Mouse (Mus musculus) adrenal gland, postnatal 4 days (tissue): ENCODE results near the gene Slc6a4. TPM values are rescaled to one million over a fixed set of nuclear protein-coding genes. Genes with fewer than 3 reads are reported as not detected.

Experiments
- DNase-seq, 2 experiments: peaks; one replicate each; pipeline ENCODE4 v3.0.0; 2021 to 2022; ENCODE audit warnings: low spot score in 2 of 2, mixed read lengths in 2 of 2
- long read RNA-seq, 2 experiments: library from polyadenylated mRNA; stranded (forward); transcript quantifications; one replicate each; pipeline ENCODE4 v2.0.0; 2021
- total RNA-seq, 2 experiments: library from RNA; stranded (reverse); gene quantifications; 2 replicates each; pipeline ENCODE4 v1.2.3; 2021

Slc6a4 gene
- total RNA-seq: 10 to 100 TPM; 20.2 to 22.8 TPM
- long read RNA-seq, experiment 1, transcript Slc6a4-201 (14 exons, 2,725 nt): major isoform, 7 of 10 reads
- long read RNA-seq, experiment 1, partial matches to known transcripts: 3 of 10 reads
- long read RNA-seq, experiment 1, other reads (novel, unspliced or antisense): 0 of 10 reads
- long read RNA-seq, experiment 2, transcript Slc6a4-201 (14 exons, 2,725 nt): major isoform, 19 of 34 reads
- long read RNA-seq, experiment 2, partial matches to known transcripts: 11 of 34 reads
- long read RNA-seq, experiment 2, other reads (novel, unspliced or antisense): 4 of 34 reads

DNA sequence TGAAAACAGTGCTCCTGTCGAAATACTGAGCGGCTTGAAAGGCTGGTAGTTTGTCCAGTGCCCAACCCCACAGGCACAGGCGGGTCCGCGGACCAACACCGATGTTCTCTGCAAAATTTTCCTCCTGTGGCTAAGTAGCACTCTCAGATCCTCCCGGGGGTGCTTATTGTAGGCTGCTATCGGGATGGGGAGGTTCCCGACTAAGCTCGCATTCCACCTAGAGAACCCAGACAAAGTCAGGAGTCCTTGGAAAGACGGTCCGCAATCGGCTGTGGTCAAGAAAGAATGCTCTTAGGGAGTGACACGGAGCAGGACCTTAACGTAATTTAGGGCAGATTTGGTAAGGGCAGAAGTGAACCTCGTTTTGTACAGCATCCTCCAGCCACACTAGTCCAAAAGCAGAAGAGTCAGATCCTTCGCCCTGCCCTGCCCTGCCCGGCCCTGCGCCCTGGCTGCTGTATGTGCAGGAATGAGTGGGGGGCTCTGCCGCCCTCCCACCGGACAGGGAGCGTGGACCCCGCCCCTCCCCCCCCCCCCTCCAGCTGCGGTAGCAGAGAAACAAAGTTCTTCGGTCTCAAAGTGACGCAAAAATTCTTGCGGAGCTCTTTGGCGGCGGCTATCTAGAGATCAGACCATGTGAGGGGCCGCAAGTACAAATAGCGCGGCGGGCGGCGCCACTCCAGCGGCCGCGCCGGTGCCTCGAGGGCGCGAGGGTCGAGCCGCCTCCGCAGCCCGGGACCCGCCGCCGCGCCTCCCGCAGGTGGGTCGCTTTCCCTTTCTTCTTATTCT is at the start of gene Slc6a4:
TSS of gene Slc6a4 (plus strand) at position 688 of the 789 bp plus-strand sequence.
- no peak for DNase-seq

DNA sequence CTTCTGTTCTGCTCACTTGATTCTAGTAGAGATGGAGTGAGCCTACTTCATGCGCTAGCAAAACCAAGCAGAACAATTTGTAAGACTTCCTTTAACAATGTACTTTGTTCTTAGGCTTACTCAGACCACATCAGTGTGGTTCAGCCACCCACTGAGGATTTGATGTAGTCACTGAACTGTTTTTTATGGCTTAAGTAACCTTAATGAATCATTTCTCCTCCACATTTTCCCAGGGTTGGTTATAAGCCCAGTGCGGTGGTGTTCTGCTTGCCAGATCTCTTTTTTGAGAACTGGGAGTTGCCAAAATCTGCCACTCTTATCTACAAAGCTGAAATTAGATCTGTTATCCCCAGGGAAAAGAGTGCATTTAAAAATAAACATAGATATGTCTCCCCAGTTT is 44.9 kb upstream of the Slc6a4 start:
- DNase-seq: no peak

DNA sequence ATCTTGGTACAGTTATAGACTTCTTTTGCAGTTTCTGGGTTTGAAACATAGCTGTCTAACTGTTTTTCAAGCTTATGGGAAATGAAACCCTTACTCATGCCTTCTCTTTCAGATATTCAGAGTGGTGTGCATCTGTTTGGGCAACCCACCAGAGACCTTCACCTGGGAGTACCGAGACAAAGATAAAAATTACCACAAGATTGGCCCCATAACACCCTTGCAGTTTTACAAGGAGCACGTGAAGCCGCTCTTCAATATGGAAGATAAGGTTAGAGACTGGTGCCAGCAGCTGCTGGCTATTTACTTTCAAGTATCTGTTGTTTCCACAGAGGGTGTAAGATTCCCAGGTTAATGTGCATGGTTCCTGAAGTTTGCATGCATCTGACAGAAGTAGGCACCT is 32.7 kb upstream of the Slc6a4 start:
- DNase-seq: no peak

DNA sequence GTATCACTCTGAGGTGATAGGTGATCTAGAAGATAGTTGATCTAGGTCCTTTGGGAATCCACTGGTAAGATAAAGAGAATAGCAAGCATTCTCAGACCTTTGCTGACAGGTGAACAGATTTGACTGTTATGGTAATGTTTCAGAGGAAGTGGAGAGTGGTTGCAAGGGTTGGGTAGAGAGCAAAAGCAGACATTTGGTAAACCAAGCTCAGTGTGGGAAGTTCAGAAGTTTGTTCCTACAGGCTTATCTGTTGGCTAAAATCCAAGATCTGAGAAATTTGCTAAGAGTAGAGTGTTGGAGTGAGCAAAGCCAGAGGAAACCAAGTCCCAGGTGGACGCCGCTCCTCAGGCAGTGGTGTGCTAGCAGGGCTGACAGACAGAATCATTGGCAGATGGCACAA is 28.1 kb upstream of the Slc6a4 start:
- DNase-seq: no peak

DNA sequence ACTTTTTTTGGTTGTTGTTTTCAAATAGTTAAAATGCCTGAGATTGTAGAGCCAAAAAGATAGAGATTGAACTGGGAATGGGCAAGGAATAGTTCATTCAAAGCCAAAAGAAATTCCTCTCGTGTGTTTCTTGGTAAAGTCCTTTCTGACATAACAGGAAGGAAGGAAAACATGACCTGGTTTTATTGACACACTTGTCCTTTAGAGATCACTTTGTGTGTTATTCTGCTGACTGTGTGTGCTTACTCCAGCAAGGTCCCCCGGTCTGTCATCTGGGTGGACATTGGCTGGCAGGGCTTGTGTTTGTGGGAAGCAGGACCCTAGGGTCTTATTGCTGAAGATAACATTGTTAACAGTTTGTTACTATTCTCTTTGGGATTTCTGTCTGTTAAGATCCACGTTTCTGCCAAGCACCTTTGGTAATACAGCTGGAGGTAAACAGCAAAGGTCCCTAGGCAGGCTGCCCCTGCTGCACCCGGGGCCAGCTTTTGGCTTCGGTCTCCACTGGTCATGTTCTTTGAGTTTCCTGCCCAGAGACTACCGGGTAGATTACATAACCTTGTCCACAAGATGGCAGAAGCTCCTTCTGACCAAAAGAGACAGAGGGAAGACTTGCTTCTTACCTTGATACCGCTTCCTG is 23.6 kb upstream of the Slc6a4 start:
- DNase-seq: no peak

DNA sequence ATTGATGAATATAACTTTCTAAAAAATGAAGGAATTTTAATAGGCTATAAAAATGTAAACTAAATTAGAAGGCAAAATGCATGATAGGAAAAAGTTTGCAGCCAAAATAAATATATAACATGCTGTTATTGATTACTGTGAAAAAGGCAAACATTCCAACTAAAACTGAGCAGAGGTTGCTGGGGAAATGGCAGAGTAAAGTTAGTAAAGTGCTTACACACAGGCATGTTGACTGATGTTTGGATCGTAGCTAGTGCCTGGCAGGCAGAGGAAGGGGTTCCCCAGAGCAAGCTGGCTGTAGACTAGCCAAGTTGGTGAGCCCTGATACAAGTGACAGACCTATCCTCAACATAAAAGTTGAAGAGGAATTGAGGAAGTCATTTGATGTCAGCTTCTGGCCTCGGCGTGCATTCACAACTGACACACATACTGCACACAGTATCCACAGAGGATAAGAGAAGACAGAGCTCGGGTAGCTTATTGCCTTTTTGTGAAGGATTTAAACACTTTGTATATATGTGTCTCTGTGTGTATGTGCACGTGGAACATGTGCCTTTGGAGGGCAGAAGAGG is 16.7 kb upstream of the Slc6a4 start:
- no peak for DNase-seq

DNA sequence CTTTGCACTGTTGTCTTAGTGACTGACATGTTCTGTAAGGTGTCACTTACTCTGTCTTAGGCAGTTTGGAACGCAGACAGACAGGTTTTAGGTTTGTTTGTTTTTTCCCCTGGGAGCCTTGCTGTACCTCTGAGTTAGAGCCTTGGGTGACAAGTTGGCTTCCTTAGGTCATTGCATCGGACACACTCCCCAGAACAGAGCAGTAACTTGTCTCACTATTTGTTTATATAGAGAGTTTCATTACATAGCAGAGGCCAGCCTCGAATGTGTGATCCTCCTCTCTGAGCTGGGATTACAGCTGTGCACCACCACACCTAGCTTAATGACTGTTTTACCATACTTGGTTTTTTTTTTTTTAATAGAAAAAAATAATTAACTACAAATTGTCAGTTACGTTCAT is 16.0 kb upstream of the Slc6a4 start:
- DNase-seq: no peak

DNA sequence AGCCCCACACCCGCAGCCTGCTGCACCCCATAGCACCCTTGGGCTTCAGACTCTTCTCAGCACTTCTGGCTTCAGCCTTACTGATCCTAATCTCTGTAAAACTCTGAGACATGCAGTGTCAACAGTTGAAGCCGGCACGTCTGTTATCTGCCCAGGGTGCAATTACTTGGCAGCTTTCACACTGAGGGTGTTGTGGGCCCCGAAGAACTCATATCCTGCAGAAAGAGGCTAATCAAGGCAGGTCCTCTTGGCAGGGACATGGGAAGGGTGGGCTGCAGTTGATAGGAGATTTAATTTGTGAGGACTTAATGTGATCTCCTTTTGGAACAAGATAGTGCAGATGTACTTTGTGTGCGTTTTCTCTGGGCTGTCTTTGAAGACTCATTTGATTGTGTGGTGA is 14.8 kb upstream of the Slc6a4 start:
- DNase-seq: no peak

DNA sequence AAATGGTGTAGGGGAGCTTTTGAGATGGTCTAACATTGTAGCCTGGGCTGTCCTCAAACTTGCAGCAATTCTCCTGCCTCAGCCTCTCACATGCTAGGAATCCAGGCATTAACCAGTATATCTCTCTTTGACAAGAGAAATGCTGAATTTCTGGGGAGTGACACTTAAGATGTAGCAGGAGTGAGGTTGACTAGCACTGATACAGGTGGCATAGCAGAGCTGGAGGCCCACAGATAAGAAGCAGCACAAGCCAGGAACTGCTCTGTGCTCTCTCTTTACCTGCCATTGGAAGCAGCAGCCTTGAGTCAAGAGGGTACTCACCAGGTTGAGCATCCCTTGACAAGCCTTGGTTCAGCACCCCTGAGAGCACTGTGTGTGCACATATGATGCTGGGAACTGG is 14.2 kb upstream of the Slc6a4 start:
- DNase-seq: no peak

DNA sequence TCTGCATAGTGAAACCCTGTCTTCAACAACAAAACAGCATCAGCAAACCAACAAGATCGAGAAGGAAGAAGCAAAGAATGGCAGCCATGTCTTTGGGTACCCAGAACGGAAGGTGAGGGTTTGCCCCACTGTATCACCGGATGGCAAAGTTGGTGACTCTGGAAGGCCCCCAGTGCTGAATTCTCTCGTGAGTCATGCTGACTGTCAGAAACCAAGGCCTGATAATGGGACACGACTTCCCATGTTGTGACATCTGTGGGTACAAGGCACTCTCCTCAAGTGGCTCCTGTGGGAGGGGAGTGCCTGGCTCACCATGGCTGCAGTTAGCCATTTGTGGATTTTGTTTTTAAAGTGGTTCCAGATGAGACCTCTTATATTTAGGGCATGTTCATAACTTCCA is 7.6 kb upstream of the Slc6a4 start:
- no peak for DNase-seq

DNA sequence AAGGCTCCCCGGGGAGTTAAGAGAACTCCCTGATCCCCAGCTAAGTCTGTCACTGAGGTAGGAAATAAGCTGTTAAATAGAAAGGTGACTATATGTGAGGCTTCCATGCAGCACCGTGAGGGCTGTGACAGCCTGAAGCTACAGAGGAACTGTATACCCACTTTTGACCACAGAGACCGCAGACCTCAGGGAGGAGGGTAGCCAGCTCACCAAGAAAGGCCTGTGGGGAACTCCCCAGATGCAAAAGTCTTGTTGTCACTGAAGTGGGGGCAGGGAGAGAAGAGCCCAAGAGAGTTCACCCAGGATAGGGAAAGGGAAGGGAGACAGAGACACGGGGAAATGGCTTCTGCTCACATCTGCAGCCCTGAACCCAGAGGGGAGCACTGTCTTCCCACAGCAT is 5.5 kb upstream of the Slc6a4 start:
- no peak for DNase-seq

DNA sequence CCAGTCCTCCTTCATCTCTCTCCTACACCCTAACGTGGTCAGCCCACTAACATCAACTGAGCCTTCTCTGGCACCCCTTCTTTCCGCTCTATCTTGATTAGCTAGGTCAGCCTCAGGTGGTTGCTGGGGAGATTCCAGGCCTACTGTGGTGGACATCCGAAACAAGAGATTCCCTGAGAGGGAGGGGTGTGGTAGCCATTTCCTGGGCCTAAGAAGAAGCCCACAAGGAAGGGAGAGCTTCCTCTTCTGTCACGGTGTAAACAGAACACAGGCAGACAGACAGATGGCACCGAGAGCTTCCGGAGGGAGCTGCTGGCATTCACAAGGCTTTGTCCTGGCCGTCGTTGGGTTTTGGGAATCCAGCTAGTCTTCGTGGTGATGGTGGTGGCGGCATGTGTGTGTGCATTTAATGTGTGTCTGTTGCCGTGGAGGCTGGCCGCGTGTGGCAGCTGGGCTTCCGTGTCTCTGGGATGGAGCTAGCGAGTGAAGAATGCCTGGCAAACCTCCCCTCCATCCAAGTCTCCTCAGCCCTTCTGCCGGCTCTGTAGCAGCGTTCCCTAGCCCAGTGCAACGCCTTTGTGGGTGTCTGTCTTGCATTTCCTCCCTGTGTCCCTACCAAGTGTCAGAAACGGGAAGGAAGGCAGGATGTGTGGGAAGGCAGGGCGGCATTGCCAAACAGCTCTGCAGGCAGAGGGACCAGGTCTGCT is 2.3 kb upstream of the Slc6a4 start:
- no peak for DNase-seq

DNA sequence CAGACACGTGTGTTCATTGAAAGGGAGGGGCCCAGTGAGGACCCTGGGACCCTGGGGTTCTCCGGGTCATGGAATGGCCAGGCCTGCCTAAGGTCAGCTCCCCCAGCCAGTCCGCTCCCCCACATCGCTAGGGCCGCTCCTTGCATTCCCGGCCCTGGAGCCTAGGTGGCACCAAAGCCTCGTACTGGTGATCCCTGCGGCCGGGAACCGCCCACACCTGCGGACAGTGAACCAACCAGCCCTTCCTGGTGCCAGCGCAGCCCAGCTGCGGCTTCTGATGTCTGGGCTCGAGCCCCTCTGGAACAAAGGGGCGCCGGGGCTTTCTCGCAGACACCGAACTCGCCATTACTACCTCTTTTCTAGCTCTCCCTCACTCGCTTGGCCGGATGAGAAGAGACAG is 1.1 kb upstream of the Slc6a4 start:
- peak; percentile 44 to 65 for DNase-seq

DNA sequence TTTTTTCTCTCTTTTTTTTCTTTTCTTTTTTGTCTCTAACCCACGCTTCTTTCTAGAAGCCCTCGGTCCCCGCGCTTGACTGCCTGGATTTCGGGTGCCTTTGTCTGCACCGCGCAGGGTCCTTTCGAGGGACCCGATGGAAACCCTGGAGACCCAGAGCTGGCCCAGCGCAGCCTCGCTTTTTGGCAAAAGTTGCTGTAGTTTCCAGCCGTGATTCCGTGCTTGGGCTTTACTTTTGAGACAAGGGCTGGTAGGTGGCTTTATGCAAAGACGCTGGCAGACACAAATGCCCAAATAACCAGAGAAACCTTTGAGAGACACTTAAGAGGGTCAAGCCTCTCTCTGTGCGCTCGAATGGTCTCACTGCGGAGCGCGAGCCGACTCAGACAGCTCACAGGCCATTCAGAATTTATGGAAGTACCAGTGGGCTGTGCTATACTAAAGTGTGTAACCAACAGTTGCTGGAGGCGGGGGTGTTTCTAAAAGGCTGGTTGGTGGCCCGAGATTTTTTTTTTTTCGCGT is 363 bp downstream of the Slc6a4 start:
- no peak for DNase-seq

DNA sequence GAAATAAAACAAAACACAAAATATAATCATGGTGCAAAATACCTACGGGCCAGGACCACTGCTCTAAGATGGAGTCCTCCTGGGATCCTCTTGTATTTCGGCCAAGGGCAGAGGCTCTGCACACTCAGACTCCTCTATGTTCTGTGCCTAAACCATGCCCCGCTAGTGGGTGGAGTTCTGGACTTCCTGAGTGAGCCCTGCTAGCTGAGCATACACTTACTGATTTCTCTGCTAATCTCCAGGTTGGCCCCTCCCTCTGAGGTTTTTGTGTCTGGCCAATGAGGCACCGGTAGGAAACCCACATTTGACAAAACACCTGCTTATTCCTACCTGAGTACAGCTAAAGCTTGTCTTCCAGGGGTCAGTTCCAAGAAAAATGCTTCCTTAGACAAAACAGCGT is 2.3 kb downstream of the Slc6a4 start:
- DNase-seq: no peak

DNA sequence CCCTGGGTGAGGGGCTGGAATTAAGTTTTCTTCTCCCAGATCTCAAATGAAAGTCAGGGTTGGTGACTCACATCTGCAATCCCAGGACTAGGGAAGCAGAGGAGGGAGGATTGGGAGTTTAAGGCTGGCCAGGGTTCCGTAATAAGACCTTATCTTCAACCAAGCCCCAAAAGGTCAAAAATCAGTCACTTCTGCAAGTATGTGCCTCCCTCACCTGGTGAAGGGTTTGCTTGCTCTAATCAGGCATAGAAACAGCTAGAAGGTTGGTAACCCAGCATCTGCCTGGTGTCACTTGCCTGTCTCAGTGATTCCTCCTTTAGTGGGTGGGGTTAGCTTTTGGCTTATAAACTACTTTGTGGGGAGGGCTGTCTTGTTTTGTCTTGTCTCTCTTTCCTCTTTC is 4.0 kb downstream of the Slc6a4 start:
- DNase-seq: no peak

DNA sequence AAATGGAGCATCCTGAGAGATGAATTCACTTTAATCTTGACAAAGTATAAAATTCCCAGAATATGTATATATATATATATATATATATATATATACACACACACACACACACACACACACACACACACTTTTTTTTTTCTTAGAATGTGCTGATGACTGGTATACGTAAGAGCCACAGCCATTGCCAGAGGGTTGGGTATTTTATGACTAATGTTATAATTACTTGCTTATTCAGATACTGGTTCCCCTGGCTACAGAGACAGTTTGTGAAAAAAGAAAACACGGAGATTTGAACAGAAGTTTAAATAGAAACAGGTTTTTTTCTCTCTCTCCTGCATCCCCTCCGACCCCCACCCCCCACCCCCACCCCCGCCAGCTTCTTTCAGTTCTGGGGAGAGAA is 7.5 kb downstream of the Slc6a4 start:
- no peak for DNase-seq

DNA sequence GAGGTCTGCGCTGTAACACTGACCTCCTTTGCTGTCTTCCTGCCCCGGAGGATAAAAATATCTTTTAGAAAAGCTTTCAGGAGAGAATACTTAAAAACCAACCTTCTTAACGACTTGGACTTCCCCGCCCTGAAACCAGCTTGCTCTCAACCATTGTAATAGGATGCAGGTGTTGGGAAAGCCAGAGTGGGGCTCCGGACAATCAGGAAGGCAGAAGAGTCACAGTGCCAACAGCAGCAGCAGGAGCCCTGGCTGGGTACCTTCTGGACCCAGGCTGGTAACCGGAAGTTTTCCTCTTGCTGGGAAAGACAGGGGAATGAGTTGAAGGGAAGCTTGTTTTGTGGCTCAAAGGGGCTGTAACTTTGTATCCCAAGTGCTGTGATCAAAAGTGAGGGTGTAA is 8.2 kb downstream of the Slc6a4 start:
- no peak for DNase-seq

DNA sequence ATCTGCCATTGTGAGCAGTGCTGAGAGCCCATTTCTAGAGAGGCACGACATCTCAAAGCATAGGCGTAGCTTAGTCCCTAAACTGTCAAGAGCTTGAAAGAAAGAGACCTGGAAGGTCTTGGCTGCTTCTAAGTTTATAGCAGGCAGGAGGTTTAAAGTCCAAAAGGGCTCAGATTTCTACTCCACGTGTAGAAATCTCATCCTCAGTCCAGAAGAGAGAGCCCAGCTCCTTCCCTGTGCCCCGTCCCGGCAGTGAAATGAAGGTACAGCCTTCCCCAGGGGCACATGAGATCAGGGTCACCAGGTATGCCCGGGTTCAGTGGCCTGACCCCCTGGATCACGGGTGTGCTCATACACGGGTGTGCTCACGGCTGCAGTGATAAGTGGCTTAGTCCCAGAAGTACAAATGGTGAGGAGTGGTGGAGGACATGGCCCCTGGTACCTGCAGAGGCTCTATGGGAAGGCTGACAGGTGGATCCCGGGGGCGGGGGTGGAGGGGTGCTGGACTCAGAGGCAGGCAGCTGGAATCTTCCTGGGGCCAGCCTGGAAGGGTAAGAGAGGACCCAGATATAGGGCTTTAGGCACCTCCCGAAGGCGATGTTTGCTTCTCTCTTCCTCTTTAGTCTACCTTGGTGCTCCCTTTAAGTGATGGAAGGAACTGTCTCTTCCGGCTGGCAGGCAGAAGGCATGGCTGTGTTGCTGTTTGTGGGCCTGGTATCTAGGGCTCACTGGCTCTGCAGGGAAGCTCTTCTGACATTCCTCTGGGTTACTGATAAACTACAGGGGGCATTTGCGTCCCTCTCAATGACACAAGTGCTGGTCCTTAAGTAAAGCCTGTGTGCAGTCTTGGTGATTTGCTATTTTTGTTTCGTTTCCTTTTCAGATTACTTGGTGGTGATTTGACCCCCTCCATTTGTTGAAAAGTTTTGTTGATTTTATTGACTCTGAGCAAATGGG is 10.9 kb downstream of the Slc6a4 start:
- DNase-seq: no peak
